Mouse (Mus musculus) heart, adult 8-10 months (tissue): ENCODE measurements around the gene Mapk9. TPM values are rescaled to one million over a fixed set of nuclear protein-coding genes. Genes with fewer than 3 reads are reported as not detected.
"Not testable (repeated sequence)": the region's sequence is repeated elsewhere in the genome, so short reads cannot be mapped to it uniquely, and the experiment has no call there.

Source experiments
- DNase-seq: peaks from one replicate; pipeline ENCODE4 v3.0.0; 2022; ENCODE audit warnings: low spot score
- total RNA-seq, 4 experiments: library from RNA; stranded (reverse); gene quantifications; 2 replicates each; pipeline ENCODE4 v1.2.4; 2022

The Mapk9 gene
- total RNA-seq, result 10 to 100 TPM; 42.8 to 47.4 (median 43.5) TPM

- peak; percentile 97 for DNase-seq
These were observed at the start of gene Mapk9 for GRCm38 (mm10) chr11:49846401-49847070. Gene Mapk9, plus strand, starts transcription at chr11:49846751.

GRCm38 (mm10) chr11:49798931-49799330 lies 47.6 kb upstream of the Mapk9 start:
- DNase-seq, result no peak

GRCm38 (mm10) chr11:49801516-49801915 lies 45.0 kb upstream of the Mapk9 start:
- DNase-seq, result no peak

- DNase-seq, result no peak
These were observed 42.8 kb upstream of the Mapk9 start for GRCm38 (mm10) chr11:49803801-49804200.

DNA sequence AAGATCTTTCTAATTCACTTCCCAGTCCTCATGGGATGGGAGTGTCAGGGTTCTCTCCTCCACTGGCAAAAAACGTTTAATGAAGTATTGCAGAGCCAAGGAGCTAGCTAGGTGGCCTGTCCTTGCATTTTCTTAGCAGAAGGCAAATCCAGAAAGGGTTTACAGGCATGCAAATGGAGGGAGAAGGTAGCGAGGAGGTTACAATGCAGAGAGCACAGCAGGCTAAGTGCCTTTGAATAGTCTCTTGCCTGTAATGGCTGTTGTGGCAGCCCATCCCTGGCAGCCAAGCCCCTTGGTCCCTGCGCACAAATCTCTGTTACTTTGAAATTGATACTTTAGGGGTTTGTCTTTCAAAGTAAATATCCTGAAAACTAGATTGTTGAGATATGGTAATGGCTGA lies 40.3 kb upstream of the Mapk9 start:
- DNase-seq, result no peak

GRCm38 (mm10) chr11:49808946-49809345 lies 37.6 kb upstream of the Mapk9 start:
- no peak for DNase-seq

GRCm38 (mm10) chr11:49810696-49811095 lies 35.9 kb upstream of the Mapk9 start:
- not testable (repeated sequence) for DNase-seq

- peak; percentile 63 for DNase-seq
These were observed 35.4 kb upstream of the Mapk9 start for GRCm38 (mm10) chr11:49811099-49811541.

DNA sequence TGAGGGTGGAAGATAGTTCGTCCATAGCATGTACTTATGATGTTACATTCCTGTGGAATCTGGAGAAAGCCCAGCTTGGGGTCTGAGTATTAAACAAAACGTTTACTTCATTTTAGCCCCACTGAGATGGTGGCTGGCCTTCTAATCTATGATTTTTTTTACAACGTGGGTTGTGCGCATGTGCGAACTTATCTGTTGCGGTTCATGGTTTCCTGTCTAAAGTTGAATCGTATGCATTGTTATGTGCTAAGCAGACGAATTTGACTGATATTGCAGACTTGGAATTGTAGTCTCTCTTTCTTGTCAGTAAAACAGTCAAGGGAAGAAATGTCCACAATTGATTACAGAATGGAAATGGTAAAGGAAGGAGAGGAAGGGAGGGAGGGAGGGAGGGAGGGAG lies 34.7 kb upstream of the Mapk9 start:
- no peak for DNase-seq

DNA sequence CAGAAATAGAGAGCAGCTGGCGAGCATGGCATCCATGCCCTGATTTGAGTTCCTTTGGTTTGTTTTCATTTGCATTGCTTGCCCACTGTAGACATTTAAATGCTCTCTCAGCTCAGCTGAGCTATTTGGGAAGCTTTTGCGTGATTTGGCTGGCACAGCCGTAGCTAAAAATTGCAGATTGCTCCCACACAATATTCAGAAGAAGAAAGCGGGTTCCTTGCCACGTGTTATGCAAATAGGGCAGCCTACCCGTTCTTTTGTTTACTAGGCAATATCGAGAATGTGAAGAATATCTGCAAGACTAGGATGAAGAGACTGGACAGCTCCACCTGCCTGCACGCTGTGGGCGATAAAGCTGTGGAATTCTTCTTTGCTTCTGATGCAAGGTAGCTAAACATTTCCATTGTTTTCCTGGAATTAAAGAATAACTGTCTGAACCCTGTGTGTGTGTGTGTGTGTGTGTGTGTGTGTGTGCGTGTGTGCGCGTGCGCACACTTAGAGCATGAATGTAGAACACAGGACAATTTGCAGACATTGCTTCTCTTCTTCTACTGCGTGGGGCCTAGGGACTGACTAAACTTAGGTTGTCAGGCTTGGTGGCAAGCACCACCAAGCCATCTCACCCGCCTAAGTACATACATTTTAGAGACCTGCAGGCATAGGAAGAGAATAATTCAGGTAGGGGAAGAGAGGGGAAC lies 27.5 kb upstream of the Mapk9 start:
- DNase-seq, result no peak

GRCm38 (mm10) chr11:49819676-49820075 lies 26.9 kb upstream of the Mapk9 start:
- no peak for DNase-seq

- no peak for DNase-seq
These were observed 25.6 kb upstream of the Mapk9 start for GRCm38 (mm10) chr11:49820928-49821327.

DNA sequence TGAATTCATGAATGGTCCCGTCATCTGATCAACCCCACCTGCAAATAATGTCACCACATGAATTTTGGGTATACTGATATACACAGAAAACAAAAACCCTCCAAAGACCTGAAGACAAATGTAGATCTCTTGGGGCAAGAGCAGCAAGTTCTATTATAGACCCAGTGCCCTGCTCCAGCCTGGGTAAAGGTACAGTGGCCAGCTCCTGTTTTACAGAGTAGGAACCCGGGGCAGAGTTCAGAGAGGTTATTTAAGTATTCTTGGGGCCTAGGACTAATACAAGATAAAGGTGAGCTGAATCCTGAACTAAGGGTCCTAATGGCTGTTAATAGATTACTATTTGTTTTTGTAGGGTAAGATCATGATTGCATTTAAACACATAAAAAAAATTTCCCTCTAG lies 25.0 kb upstream of the Mapk9 start:
- DNase-seq, result no peak

- DNase-seq, result no peak
These were observed 24.2 kb upstream of the Mapk9 start for GRCm38 (mm10) chr11:49822337-49822736.

DNA sequence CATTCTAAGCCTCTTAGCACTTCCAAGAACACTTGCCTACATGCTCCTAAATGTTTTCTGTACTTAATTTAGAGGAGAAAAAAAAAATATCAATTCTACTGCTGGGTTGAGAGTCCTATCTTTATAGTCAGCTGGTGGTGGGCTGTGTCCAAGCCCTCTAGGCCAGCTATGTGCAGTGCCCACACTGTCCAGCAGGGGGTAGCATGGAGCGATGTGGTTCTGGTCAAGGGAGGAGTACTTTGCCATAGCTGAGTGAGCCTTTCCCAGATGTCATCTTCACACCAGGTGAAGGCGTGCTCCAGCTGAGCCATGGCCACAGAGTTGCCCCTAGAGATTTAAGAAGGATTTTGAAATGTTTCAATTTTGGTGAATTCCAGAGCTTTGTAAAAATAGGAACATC lies 21.7 kb upstream of the Mapk9 start:
- DNase-seq, result peak; percentile 73

DNA sequence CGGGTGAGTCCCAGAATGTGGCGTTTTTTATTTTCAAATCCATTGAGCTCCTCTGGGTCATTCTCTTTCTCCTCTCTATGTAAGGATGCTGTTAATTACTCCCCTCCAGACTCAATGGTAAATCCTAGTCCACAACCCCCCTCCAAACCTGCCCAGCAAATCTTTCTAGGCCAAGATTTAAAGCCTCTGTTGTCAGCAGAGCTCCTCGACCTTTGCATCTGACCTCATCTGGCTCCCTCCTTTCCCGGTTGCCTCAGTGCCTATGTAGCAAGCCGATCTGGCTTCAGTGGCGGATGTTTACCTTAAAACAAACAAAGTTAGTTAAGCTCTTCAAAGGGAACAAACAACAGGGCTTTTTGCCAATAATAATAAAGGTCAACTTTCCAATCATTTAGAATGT lies 19.3 kb upstream of the Mapk9 start:
- no peak for DNase-seq

GRCm38 (mm10) chr11:49829176-49829745 lies 17.3 kb upstream of the Mapk9 start:
- no peak for DNase-seq

GRCm38 (mm10) chr11:49831980-49832379 lies 14.6 kb upstream of the Mapk9 start:
- DNase-seq, result no peak

GRCm38 (mm10) chr11:49832962-49833361 lies 13.6 kb upstream of the Mapk9 start:
- no peak for DNase-seq

DNA sequence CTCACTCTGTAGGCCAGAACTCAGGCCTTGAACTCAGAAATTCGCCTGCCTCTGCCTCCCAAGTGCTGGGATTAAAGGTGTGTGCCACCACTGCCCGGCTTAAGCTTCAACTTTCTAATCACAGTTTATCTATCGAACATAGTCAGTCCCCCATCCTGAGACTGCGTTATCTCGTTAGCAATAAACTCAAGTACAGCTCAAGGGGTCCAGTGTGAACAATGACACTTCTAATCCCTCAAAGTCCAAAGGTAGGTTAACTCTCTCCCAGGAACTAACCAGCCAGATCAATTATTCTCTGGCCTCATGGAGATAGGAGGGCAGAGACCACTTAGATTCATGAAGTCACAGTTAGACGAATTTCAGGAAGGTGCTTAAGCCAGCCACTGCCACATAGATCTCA lies 12.3 kb upstream of the Mapk9 start:
- DNase-seq, result no peak

GRCm38 (mm10) chr11:49835257-49835956 lies 11.1 kb upstream of the Mapk9 start:
- no peak for DNase-seq

DNA sequence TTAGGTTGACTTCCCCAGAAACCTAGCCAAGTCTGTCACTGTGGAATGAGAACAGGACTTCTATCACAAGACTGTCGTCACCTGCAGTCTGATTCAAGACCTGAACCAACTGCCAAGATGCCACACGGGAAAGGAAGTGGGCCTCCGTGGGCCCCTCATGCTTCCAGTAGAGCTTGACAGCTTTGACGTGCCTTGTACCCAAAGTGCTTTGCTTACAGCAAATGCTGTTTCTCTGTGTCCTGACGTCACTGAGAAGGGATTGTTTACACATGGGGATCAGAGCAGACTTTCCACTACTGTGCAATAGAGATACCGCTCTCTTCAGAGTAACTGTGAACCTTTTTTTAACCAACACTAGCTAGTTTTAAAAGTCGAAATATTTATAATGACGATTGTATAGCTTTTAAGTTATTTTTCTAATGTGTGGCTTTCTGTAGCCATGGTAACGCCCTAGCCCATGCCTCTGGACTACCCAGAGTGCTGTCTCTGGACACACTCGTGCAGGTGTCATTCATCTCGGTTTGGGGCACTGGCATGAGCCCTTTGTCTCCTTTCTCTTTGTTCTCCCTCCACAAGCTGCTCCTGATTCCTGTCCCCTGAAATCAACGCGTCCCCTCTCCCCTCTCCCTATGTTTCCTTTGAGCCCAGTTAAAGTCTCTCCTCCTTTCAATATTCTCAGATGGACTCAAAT lies 8.7 kb upstream of the Mapk9 start:
- DNase-seq, result no peak
